11 mouse cellular contexts compared by ENCODE assay signal in the genomic region with DNA sequence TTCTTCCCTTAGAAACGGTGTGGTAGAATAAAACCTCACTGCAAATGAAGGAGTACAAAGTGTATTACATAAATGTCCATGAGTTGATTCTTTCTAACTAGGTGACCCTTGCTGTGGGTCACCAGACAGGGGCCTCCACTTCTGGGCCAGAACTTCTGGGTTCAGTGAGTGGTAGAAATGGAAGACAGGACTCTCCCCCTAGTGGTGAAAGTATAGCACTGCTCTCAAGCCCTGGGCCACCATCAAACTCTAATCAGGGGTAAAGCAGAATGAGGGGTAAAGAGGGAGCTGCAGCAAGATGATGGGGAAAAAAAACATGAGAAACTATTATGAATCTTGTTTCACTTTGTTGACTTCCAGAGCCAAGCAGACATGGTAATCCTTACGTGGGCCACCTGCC.
A peak's percentile ranks its signal among the peaks of the same experiment; 100 is the strongest.
DNase-seq lines count a peak whose midpoint lies in the region; TF ChIP-seq lines count a peak whose summit lies in the region.
"Had no signal": no experiment of that assay in that cellular context is flagged by ENCODE, and none has a peak within 500 bp of the region (broad histone marks: within the 10 kb centered on the region; RNA-seq: fewer than 3 reads in every experiment).

No protein-coding gene starts in this region.

- no peaks in the 10 kb centered on the region for H3K4me1 ChIP-seq in heart, adult 2 months (ENCODE audit: control insufficient read depth, insufficient read depth, low read length)
- H3K4me1 ChIP-seq: liver, embryonic 15.5 days; neural tube, embryonic 15.5 days had no signal

- H3K36me3 ChIP-seq in heart, adult 2 months (ENCODE audit: control insufficient read depth, insufficient read depth, low read length): no peaks in the 10 kb centered on the region
- H3K36me3 ChIP-seq: liver, embryonic 15.5 days; neural tube, embryonic 15.5 days had no signal

- no peaks in the 10 kb centered on the region for H3K79me2 ChIP-seq in heart, adult 2 months (replicated peaks; ENCODE audit: control insufficient read depth, insufficient read depth, low read length)

- H3K27ac ChIP-seq in heart, adult 2 months: no peak overlapping the region
- H3K27ac ChIP-seq: liver, embryonic 15.5 days; neural tube, embryonic 15.5 days had no signal

- DNase-seq in heart, adult 2 months: no peak
- DNase-seq in heart, postnatal 36 days: no peak
- DNase-seq in lung, postnatal 10 days: peak; percentile 19
- DNase-seq in lung, postnatal 25 days (ENCODE audit: low spot score): no peak
- no peak for DNase-seq in brain, embryonic 14.5 days (ENCODE audit: low read depth)
- peak; percentile 61 for DNase-seq in retina, embryonic 14.5 days (ENCODE audit: low spot score)
- no peak for DNase-seq in natural killer cell, adult 2 months (ENCODE audit: low spot score in 2 of 2)
- no peak for DNase-seq in adrenal gland, postnatal 36 days
- DNase-seq: cerebellum, postnatal 14 days had no signal

- WGBS in heart, adult 2 months: 73% methylated on average over 2 of the region's 2 CpGs

- H3K4me3 ChIP-seq in heart, adult 2 months: no peak overlapping the region
- H3K4me3 ChIP-seq: liver, embryonic 15.5 days; neural tube, embryonic 15.5 days had no signal

- peak; percentile 77 for TF ChIP-seq CTCF in heart, adult 2 months (IDR thresholded peaks at IDR 0.05)
- peak; percentile 61; the same call in 1 of the 2 replicates for TF ChIP-seq CTCF in brain, embryonic 14.5 days (IDR thresholded peaks at IDR 0.05; ENCODE audit: borderline replicate concordance, extremely low read depth, insufficient read depth, insufficient read length)

- H3K9ac ChIP-seq in heart, adult 2 months (ENCODE audit: low read depth, low read length): no peak overlapping the region
- H3K9ac ChIP-seq: liver, embryonic 15.5 days; neural tube, embryonic 15.5 days had no signal

- intact Hi-C loops in heart, adult 2 months (cut with DNase I): no loop called here
- intact Hi-C loops in heart, postnatal 36 days (cut with DNase I): loop anchor here (2.0 kb wide), 1 partner anchor 301 kb away; no protein-coding TSS in a partner anchor

- no peak for TF ChIP-seq POLR2A in heart, adult 2 months (IDR thresholded peaks at IDR 0.05; ENCODE audit: insufficient read depth, low read depth, low read length)
- no peak for TF ChIP-seq POLR2A in brain, embryonic 14.5 days (IDR thresholded peaks at IDR 0.05; ENCODE audit: borderline replicate concordance, extremely low read depth, insufficient read depth, insufficient read length, poor library complexity, severe bottlenecking)

- no peaks in the 10 kb centered on the region for H3K27me3 ChIP-seq in heart, adult 2 months (ENCODE audit: control insufficient read depth, insufficient read depth, low read length)
- H3K27me3 ChIP-seq: liver, embryonic 15.5 days; neural tube, embryonic 15.5 days had no signal

- no peak for TF ChIP-seq EP300 in heart, adult 2 months (IDR thresholded peaks at IDR 0.05; ENCODE audit: insufficient read depth, low read depth, low read length)

Comparison
In these comparisons a context has a peak if more than half of its experiments do, and no peak if none do; other contexts are left out.
1. DNase-seq: peak in lung, postnatal 10 days (single experiment) and retina, embryonic 14.5 days (single experiment); none in heart, adult 2 months (0 of 2), heart, postnatal 36 days (0 of 2), lung, postnatal 25 days (single experiment), brain, embryonic 14.5 days (single experiment), natural killer cell, adult 2 months (0 of 2) and adrenal gland, postnatal 36 days (0 of 2).